Mouse (Mus musculus) spleen, adult 2 months (tissue): ENCODE results near the gene Dnajb11.

Source experiments
- CTCF ChIP-seq: fragments of 200-500 bp; IDR thresholded peaks from 2 replicates; pipeline ENCODE4 v1.5.1; 2011; ENCODE audit warnings: mild to moderate bottlenecking, inconsistent platforms; ENCODE audit not compliant: insufficient read depth, insufficient read length, insufficient replicate concordance; ENCODE audit errors: extremely low read depth
- POLR2A ChIP-seq: fragments of 200-500 bp; IDR thresholded peaks from 2 replicates; pipeline ENCODE4 v1.6.1; 2011; ENCODE audit warnings: low read depth, low read length, inconsistent platforms

DNA sequence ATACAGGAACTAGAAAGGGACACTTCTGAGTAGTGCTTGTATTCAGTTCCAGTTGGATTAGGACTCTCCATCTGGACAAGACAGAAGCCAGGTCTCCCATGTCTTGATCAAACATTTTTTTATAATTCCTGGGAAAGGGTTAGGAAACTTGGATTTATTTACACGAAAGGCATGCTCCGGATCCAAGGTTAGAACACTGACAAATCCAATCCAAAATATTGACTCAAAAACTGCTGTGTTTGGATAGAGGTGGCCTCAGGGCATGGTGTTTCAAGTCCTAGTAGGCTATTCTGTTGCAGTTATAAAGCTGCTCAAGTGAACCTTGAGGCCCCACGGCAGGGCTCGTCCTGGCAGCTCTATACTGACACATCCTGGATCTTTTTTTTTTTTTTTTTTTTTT lies 64.8 kb downstream of the Dnajb11 start:
- TF ChIP-seq CTCF: no peak
- TF ChIP-seq POLR2A: no peak
